Comparison of ENCODE assay signal across 8 mouse cellular contexts in genomic region chr17:30004203-30005102, GRCm38 (mm10). TPM values are rescaled to one million over a fixed set of nuclear protein-coding genes. Genes with fewer than 3 reads are reported as not detected.
DNase-seq lines count a peak whose midpoint lies in the region; ATAC-seq and TF ChIP-seq lines count a peak whose summit lies in the region.

TSS of gene Zfand3 (plus strand) at chr17:30004733.

- no peak for TF ChIP-seq RAD21 in CH12.LX (IDR thresholded peaks at IDR 0.05; ENCODE audit: low read depth, low read length)

- H3K36me3 ChIP-seq in CH12.LX (replicated peaks in 1 of 2; ENCODE audit: control insufficient read depth in 1 of 2, insufficient read depth in 1 of 2, low read length in 1 of 2), result peaks cover 0 to 17% of the 10 kb centered on the region in 2 experiments
- H3K36me3 ChIP-seq in forebrain, embryonic 11.5 days (ENCODE audit: control insufficient read depth, insufficient read depth, low read length), result no peaks in the 10 kb centered on the region
- H3K36me3 ChIP-seq in heart, embryonic 16.5 days (ENCODE audit: control insufficient read depth, insufficient read depth), result no peaks in the 10 kb centered on the region
- H3K36me3 ChIP-seq in liver, embryonic 15.5 days (replicated peaks), result no peaks in the 10 kb centered on the region
- no peaks in the 10 kb centered on the region for H3K36me3 ChIP-seq in neural tube, embryonic 12.5 days

- peak within 1 kb of the TSS; percentile 89 for H3K9ac ChIP-seq in CH12.LX (ENCODE audit: insufficient read depth, low read depth)
- peak within 1 kb of the TSS; percentile 97 for H3K9ac ChIP-seq in forebrain, embryonic 11.5 days (ENCODE audit: low read length)
- H3K9ac ChIP-seq in heart, embryonic 16.5 days (ENCODE audit: low read length), result peak within 1 kb of the TSS; percentile 92
- peak within 1 kb of the TSS; percentile 90 for H3K9ac ChIP-seq in liver, embryonic 15.5 days
- peak within 1 kb of the TSS; percentile 99 for H3K9ac ChIP-seq in neural tube, embryonic 12.5 days

- no peak for TF ChIP-seq CTCF in CH12.LX (conservative IDR thresholded peaks at IDR 0.05 in 1 of 2, IDR thresholded peaks at IDR 0.05 in 1 of 2; ENCODE audit: low read depth in 2 of 2, low read length in 2 of 2)

- TF ChIP-seq EP300 in CH12.LX (IDR thresholded peaks at IDR 0.05; ENCODE audit: low read length), result no peak

- dilution Hi-C loops in CH12.LX (cut with MboI; ENCODE audit: extremely low pct_ligation_motif_present, extremely low pct_unique_long_range_greater_than_20kb, low sequenced_read_pairs), result no loop called here

- H3K27me3 ChIP-seq in CH12.LX (replicated peaks), result no peaks in the 10 kb centered on the region
- H3K27me3 ChIP-seq in forebrain, embryonic 11.5 days (ENCODE audit: control insufficient read depth, insufficient read depth, low read length), result no peaks in the 10 kb centered on the region
- H3K27me3 ChIP-seq in heart, embryonic 16.5 days (ENCODE audit: control insufficient read depth, insufficient read depth, low read length), result no peaks in the 10 kb centered on the region
- H3K27me3 ChIP-seq in liver, embryonic 15.5 days, result no peaks in the 10 kb centered on the region
- no peaks in the 10 kb centered on the region for H3K27me3 ChIP-seq in neural tube, embryonic 12.5 days (replicated peaks)

- in situ Hi-C loops in CH12.LX (cut with MboI; ENCODE audit: low pct_ligation_motif_present, low pct_unique_long_range_greater_than_20kb, low sequenced_read_pairs), result no loop called here

- peak within 1 kb of the TSS; percentile 98 for H3K4me2 ChIP-seq in CH12.LX (ENCODE audit: insufficient read depth, low read depth, poor library complexity, severe bottlenecking)
- H3K4me2 ChIP-seq in forebrain, embryonic 11.5 days (ENCODE audit: low read depth, low read length, severe bottlenecking), result peak within 1 kb of the TSS; percentile 89
- H3K4me2 ChIP-seq in heart, embryonic 16.5 days (ENCODE audit: low read depth, low read length), result peak within 1 kb of the TSS; percentile 94
- H3K4me2 ChIP-seq in liver, embryonic 15.5 days, result peak within 1 kb of the TSS; percentile 92
- peak within 1 kb of the TSS; percentile 77 for H3K4me2 ChIP-seq in neural tube, embryonic 12.5 days (replicated peaks)

- no peaks in the 10 kb centered on the region for H3K9me3 ChIP-seq in CH12.LX (replicated peaks; ENCODE audit: low read length)
- no peaks in the 10 kb centered on the region for H3K9me3 ChIP-seq in forebrain, embryonic 11.5 days (ENCODE audit: control insufficient read depth, low read length)
- H3K9me3 ChIP-seq in heart, embryonic 16.5 days (replicated peaks; ENCODE audit: control insufficient read depth, low read length), result no peaks in the 10 kb centered on the region
- no peaks in the 10 kb centered on the region for H3K9me3 ChIP-seq in liver, embryonic 15.5 days (replicated peaks)
- no peaks in the 10 kb centered on the region for H3K9me3 ChIP-seq in neural tube, embryonic 12.5 days

- WGBS in forebrain, embryonic 11.5 days, result under 1% methylated on average over 70 of the region's 93 CpGs
- WGBS in heart, embryonic 16.5 days, result under 1% methylated on average over 80 of the region's 93 CpGs
- WGBS in liver, embryonic 15.5 days (ENCODE audit: insufficient replicate concordance), result 0% methylated on average over 76 of the region's 93 CpGs
- under 1% methylated on average over 44 of the region's 93 CpGs for WGBS in neural tube, embryonic 12.5 days

- peak; percentile 94 for DNase-seq in CH12.LX (ENCODE audit: extremely low read depth)
- peak; percentile 91 for DNase-seq in c-Kit-positive CD71-positive TER-119-negative erythroid progenitor cells, embryonic 14.5 days (ENCODE audit: low read depth)
- peak; percentile 99 for DNase-seq in forebrain, embryonic 11.5 days (ENCODE audit: low spot score)
- peak; percentile 97 to 98 for DNase-seq in kidney, postnatal 36 days
- DNase-seq in telencephalon, adult 2 months (ENCODE audit: low read depth, low spot score), result peak; percentile 85

- H3K79me2 ChIP-seq in CH12.LX (replicated peaks; ENCODE audit: control insufficient read depth, extremely low read depth, insufficient read depth, poor library complexity, severe bottlenecking), result peaks cover 7% of the 10 kb centered on the region

- peak within 1 kb of the TSS; percentile 71 to 85 (median 79) for H3K4me3 ChIP-seq in CH12.LX (replicated peaks in 1 of 3; ENCODE audit: low read depth in 2 of 3, low read length in 2 of 3, poor library complexity in 1 of 3)
- peak within 1 kb of the TSS; percentile 96 for H3K4me3 ChIP-seq in forebrain, embryonic 11.5 days (ENCODE audit: low read depth, low read length)
- H3K4me3 ChIP-seq in heart, embryonic 16.5 days (ENCODE audit: low read length), result peak within 1 kb of the TSS; percentile 77
- H3K4me3 ChIP-seq in liver, embryonic 15.5 days (replicated peaks), result peak within 1 kb of the TSS; percentile 76
- peak within 1 kb of the TSS; percentile 98 for H3K4me3 ChIP-seq in neural tube, embryonic 12.5 days

- H3K4me1 ChIP-seq in CH12.LX (ENCODE audit: control insufficient read depth in 1 of 2, insufficient read depth in 2 of 2), result peaks cover 6 to 32% of the 10 kb centered on the region in 2 experiments; a peak in 3 of 4 replicates
- H3K4me1 ChIP-seq in forebrain, embryonic 11.5 days (replicated peaks; ENCODE audit: control insufficient read depth, insufficient read depth, low read length), result peaks cover 18% of the 10 kb centered on the region
- peaks cover 32% of the 10 kb centered on the region for H3K4me1 ChIP-seq in heart, embryonic 16.5 days (ENCODE audit: control insufficient read depth, insufficient read depth, low read length)
- peaks cover 43% of the 10 kb centered on the region for H3K4me1 ChIP-seq in liver, embryonic 15.5 days (replicated peaks)
- H3K4me1 ChIP-seq in neural tube, embryonic 12.5 days, result peaks cover 36% of the 10 kb centered on the region

- peak within 1 kb of the TSS; percentile 87 for H3K27ac ChIP-seq in CH12.LX (ENCODE audit: insufficient read depth, low read depth)
- peak within 1 kb of the TSS; percentile 100 for H3K27ac ChIP-seq in forebrain, embryonic 11.5 days (ENCODE audit: low read depth, low read length)
- peak within 1 kb of the TSS; percentile 100 for H3K27ac ChIP-seq in heart, embryonic 16.5 days (ENCODE audit: low read length)
- peak within 1 kb of the TSS; percentile 100 for H3K27ac ChIP-seq in liver, embryonic 15.5 days (replicated peaks)
- H3K27ac ChIP-seq in neural tube, embryonic 12.5 days, result peak within 1 kb of the TSS; percentile 99

- peak; percentile 91 for TF ChIP-seq POLR2A in CH12.LX (IDR thresholded peaks at IDR 0.05; ENCODE audit: low read depth, low read length)

- ATAC-seq in forebrain, embryonic 11.5 days (replicated peaks; ENCODE audit: low FRiP score), result peak; percentile 91
- peak; percentile 95 for ATAC-seq in heart, embryonic 16.5 days (replicated peaks; ENCODE audit: extremely low read depth, insufficient read depth, low FRiP score)
- ATAC-seq in liver, embryonic 15.5 days (ENCODE audit: insufficient read depth), result peak; percentile 88
- peak; percentile 91 for ATAC-seq in neural tube, embryonic 12.5 days (ENCODE audit: low FRiP score, low read depth)

TF ChIP-seq in CH12.LX, 34 proteins besides CTCF, POLR2A, EP300 and RAD21 (continues in another document):
- TF ChIP-seq TBP (conservative IDR thresholded peaks at IDR 0.05; ENCODE audit: low read depth, low read length) (peak; percentile 75), CHD2 (IDR thresholded peaks at IDR 0.05; ENCODE audit: low read length) (peak; percentile 64), HCFC1 (IDR thresholded peaks at IDR 0.05; ENCODE audit: low read depth, low read length) (peak; percentile 66), SMC3 (IDR thresholded peaks at IDR 0.05; ENCODE audit: low read depth, low read length) (no peak; the same call in 1 of the 2 replicates), USF1 (IDR thresholded peaks at IDR 0.05; ENCODE audit: low read depth, low read length) (no peak), JUND (conservative IDR thresholded peaks at IDR 0.05; ENCODE audit: low read depth, low read length) (no peak), MEF2A (IDR thresholded peaks at IDR 0.05; ENCODE audit: borderline replicate concordance, low read depth, low read length) (peak; percentile 61; the same call in 1 of the 2 replicates), POLR2AphosphoS2 (IDR thresholded peaks at IDR 0.05; ENCODE audit: low read depth, low read length) (peak; percentile 71), MYC (IDR thresholded peaks at IDR 0.05; ENCODE audit: low read depth, low read length) (0 out of 2 replicates have a peak, but pooled peaks have one; percentile 32), TCF12 (IDR thresholded peaks at IDR 0.05; ENCODE audit: low read depth, low read length) (peak; percentile 69), MXI1 (IDR thresholded peaks at IDR 0.05; ENCODE audit: low read depth, low read length) (peak; percentile 86; the same call in 1 of the 2 replicates), MAZ (IDR thresholded peaks at IDR 0.05; ENCODE audit: low read depth, low read length) (peak; percentile 87), UBTF (IDR thresholded peaks at IDR 0.05; ENCODE audit: low read depth, low read length) (0 out of 2 replicates have a peak, but pooled peaks have one; percentile 63), BHLHE40 (IDR thresholded peaks at IDR 0.05; ENCODE audit: low read depth, low read length) (peak; percentile 79; the same call in 1 of the 2 replicates), KAT2A (IDR thresholded peaks at IDR 0.05; ENCODE audit: insufficient replicate concordance, low read length) (no peak), MAFK (IDR thresholded peaks at IDR 0.05; ENCODE audit: insufficient replicate concordance, low read length) (no peak), ZMIZ1 (IDR thresholded peaks at IDR 0.05; ENCODE audit: low read depth, low read length) (peak; percentile 85), IRF4 (IDR thresholded peaks at IDR 0.05; ENCODE audit: low read depth, low read length) (peak; percentile 39; the same call in 1 of the 2 replicates), NRF1 (IDR thresholded peaks at IDR 0.05; ENCODE audit: low read depth, low read length) (peak; percentile 98), ETS1 (conservative IDR thresholded peaks at IDR 0.05; ENCODE audit: low read depth, low read length) (peak; percentile 35), CHD1 (IDR thresholded peaks at IDR 0.05; ENCODE audit: low read depth, low read length) (peak; percentile 96; the same call in 1 of the 2 replicates), NELFE (IDR thresholded peaks at IDR 0.05; ENCODE audit: low read depth, low read length) (peak; percentile 86), MAX (IDR thresholded peaks at IDR 0.05; ENCODE audit: low read length) (peak; percentile 40; the same call in 1 of the 2 replicates)

RNA-seq across cellular contexts. Expression of gene Zfand3, which starts in this region (rescaled TPM):
- total RNA-seq in CH12.LX (2012; rRNA removed) (15.1 and 23.2 TPM in 2 replicates), CH12.LX (2014; rRNA removed) (18.0 and 23.5 TPM in 2 replicates)
- polyA plus RNA-seq in CH12.LX (2012; ENCODE audit: insufficient read length, low read depth), result 33.7 and 44.0 TPM in 2 replicates
- polyA plus RNA-seq in forebrain, embryonic 11.5 days (2014; fragmentation: Nextera tagmentation; extraction: Ambion mirVana), result 55.8 and 68.6 TPM in 2 replicates
- 51.8 and 55.8 TPM in 2 replicates for polyA plus RNA-seq in heart, embryonic 16.5 days (2015; fragmentation: Nextera tagmentation; extraction: Ambion mirVana)
- 15.4 and 15.6 TPM in 2 replicates for polyA plus RNA-seq in liver, embryonic 15.5 days (2015; fragmentation: Nextera tagmentation; extraction: Ambion mirVana)
- 88.4 and 94.2 TPM in 2 replicates for polyA plus RNA-seq in neural tube, embryonic 12.5 days (2016; fragmentation: Nextera tagmentation; extraction: Ambion mirVana)

Comparison
In these comparisons a context has a peak if more than half of its experiments do, and no peak if none do; other contexts are left out.
1. Peak in every context shown above with its lines: DNase-seq, ATAC-seq, H3K4me3 ChIP-seq and H3K27ac ChIP-seq.